Mouse (Mus musculus) midbrain, postnatal 0 days (tissue): Measurements from ENCODE around the gene Nipal1. TPM values are rescaled to one million over a fixed set of nuclear protein-coding genes. Genes with fewer than 3 reads are reported as not detected.

ENCODE experiments used
- ATAC-seq: fragments of 200-750 bp; cut with Nextera tagmentation; 2 replicates; pipeline ENCODE4 v1.8.0; 2017; ENCODE audit warnings: moderate number of reproducible peaks, mild to moderate bottlenecking, moderate TSS enrichment, moderate library complexity; ENCODE audit not compliant: low FRiP score
- DNase-seq: peaks from one replicate; pipeline ENCODE4 v3.0.0-alpha.2; 2015; ENCODE audit warnings: low spot score
- H3K27ac ChIP-seq: fragments of 300-500 bp; sonication (generic); 2 replicates; pipeline ENCODE4 v1.5.1; 2014; ENCODE audit warnings: low read depth, mild to moderate bottlenecking, low read length, mixed read lengths
- H3K27me3 ChIP-seq: fragments of 300-500 bp; sonication (generic); 2 replicates; pipeline ENCODE4 v1.6.1; 2014; ENCODE audit warnings: low read length, control low read depth, mixed read lengths; ENCODE audit not compliant: insufficient read depth
- H3K36me3 ChIP-seq: fragments of 300-500 bp; sonication (generic); 2 replicates; pipeline ENCODE4 v1.6.1; 2014; ENCODE audit warnings: low read length, control low read depth, mixed read lengths; ENCODE audit not compliant: insufficient read depth
- H3K4me1 ChIP-seq: fragments of 300-500 bp; sonication (generic); 2 replicates; pipeline ENCODE4 v1.6.1; 2014; ENCODE audit warnings: mild to moderate bottlenecking, control low read depth, antibody characterized with exemption, low read length, mixed read lengths; ENCODE audit not compliant: insufficient read depth
- H3K4me2 ChIP-seq: fragments of 300-500 bp; sonication (generic); 2 replicates; pipeline ENCODE4 v1.6.1; 2014; ENCODE audit warnings: low read depth, mild to moderate bottlenecking, low read length, mixed read lengths; ENCODE audit not compliant: poor library complexity, severe bottlenecking
- H3K4me3 ChIP-seq: fragments of 300-500 bp; sonication (generic); 2 replicates; pipeline ENCODE4 v1.5.1; 2014; ENCODE audit warnings: low read depth, mild to moderate bottlenecking, low read length, moderate library complexity
- H3K9ac ChIP-seq: fragments of 300-500 bp; sonication (generic); replicated peaks from 2 replicates; pipeline ENCODE4 v1.6.1; 2014; ENCODE audit warnings: mild to moderate bottlenecking, low read length, moderate library complexity, mixed read lengths; ENCODE audit not compliant: poor library complexity, severe bottlenecking
- H3K9me3 ChIP-seq: fragments of 300-500 bp; sonication (generic); 2 replicates; pipeline ENCODE4 v1.6.1; 2016; ENCODE audit warnings: low read length, control low read depth
- CTCF ChIP-seq: IDR thresholded peaks from 2 replicates; pipeline ENCODE4 v1.5.1; 2016; ENCODE audit warnings: antibody characterized with exemption, mild to moderate bottlenecking
- WGBS: fragments of 180-500 bp; shearing (Covaris S2); extraction: QIAGEN DNeasy Blood & Tissue Kit; methylation state at CpG from one replicate; pipeline ENCODE4 v1.1.7; 2014; 5-methylcytosine and 5-hydroxymethylcytosine counted together
- polyA plus RNA-seq: library from polyadenylated mRNA; unstranded; fragments of >200 nt; fragmentation: Nextera tagmentation; extraction: Ambion mirVana; gene quantifications from 2 replicates; pipeline ENCODE4 v1.2.1, GENCODE M21; 2015
- total RNA-seq: library from RNA; depleted of rRNA; stranded (reverse); fragments of >200 nt; gene quantifications from 2 replicates; pipeline ENCODE4 v1.2.3, GENCODE M21; 2014

The Nipal1 gene
- total and polyA plus RNA-seq, 2 experiments from 2014 or later: 0.33 to 0.55 TPM

DNA sequence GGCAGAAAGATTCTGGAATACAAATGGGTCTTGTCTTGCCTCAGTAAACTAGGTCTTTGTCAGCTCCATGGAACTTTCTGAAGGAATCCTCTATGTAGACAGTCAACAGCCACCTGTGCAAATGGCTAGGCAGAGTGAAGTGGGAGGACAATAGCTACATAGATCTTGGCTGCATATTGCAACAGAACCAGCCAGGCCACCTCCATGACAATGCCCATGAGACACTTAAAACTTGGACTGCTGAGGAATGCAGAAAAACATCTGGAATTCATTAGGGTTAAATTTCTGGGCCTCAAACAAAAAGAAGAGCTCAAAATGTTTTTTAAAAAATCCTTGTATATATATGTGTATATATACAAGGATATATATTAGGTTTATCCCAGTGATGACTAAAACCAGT is 54.6 kb downstream of the Nipal1 start:
- no peaks in the 10 kb centered on the region for H3K36me3 ChIP-seq
- no peaks in the 10 kb centered on the region for H3K9me3 ChIP-seq
- 0 out of 2 replicates have a peak, but pooled peaks cover 6% of the 10 kb centered on the region for H3K4me1 ChIP-seq
- DNase-seq: no peak
- H3K9ac ChIP-seq: no peak overlapping the region
- no peak for TF ChIP-seq CTCF
- no peaks in the 10 kb centered on the region for H3K27me3 ChIP-seq
- no peak for ATAC-seq
- no peak overlapping the region for H3K4me3 ChIP-seq
- H3K27ac ChIP-seq: no peak overlapping the region
- no peak overlapping the region for H3K4me2 ChIP-seq

DNA sequence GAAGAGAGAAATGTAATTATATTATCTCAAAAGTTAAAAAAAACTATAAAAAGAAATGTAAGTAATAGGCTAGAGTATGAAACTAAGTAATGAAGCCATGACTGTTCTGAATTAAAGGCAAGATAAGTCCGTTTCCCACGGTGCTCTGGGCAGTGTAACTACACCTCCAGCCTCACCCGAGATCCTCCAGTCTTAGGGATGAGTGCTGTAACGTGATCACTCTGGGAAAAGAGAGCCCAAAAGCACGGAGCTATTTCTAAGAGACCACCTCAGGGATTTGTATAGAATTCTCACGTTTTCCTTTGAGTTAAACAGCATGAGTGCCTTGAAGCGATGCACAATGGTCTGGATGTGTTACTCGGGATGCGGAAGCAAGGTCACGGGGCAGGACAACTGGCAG is 58.5 kb downstream of the Nipal1 start:
- H3K4me1 ChIP-seq: no peaks in the 10 kb centered on the region
- no peak overlapping the region for H3K4me2 ChIP-seq

DNA sequence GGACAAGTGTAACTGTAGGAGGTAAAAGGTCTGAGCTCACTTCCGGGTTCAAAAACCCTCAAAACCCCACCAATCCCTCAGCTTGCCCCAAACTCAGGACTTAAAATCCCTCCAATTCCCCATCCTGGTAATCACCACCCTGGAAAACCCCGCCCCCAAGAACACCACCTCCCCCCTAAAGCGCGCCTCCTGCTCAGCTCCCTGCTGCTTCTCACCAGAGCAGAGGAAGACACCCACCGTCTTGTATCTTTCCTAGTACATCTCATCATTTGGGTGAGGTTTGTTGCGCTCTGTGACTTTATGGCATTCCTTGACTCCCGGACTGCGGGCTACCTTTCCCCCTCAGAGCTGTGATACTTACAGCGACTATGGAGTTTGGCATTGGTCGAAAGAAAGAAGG is 59.1 kb downstream of the Nipal1 start:
- Histone ChIP-seq H3K9ac (no peak overlapping the region), H3K4me2 (no peak overlapping the region), H3K4me3 (no peak overlapping the region), H3K27me3 (no peaks in the 10 kb centered on the region), H3K27ac (no peak overlapping the region), H3K36me3 (no peaks in the 10 kb centered on the region), H3K9me3 (no peaks in the 10 kb centered on the region), H3K4me1 (no peaks in the 10 kb centered on the region)
- no peak for DNase-seq
- ATAC-seq: no peak
- no peak for TF ChIP-seq CTCF
- WGBS: 68% methylated on average over 10 of the region's 10 CpGs

More for the DNA sequence above, 58.5 kb downstream of the Nipal1 start:
- H3K9ac ChIP-seq: no peak overlapping the region
- no peak overlapping the region for H3K27ac ChIP-seq
- TF ChIP-seq CTCF: no peak
- no peak overlapping the region for H3K4me3 ChIP-seq
- 34% methylated on average over 10 of the region's 10 CpGs for WGBS
- no peak for ATAC-seq
- H3K9me3 ChIP-seq: no peaks in the 10 kb centered on the region
- H3K27me3 ChIP-seq: no peaks in the 10 kb centered on the region
- H3K36me3 ChIP-seq: no peaks in the 10 kb centered on the region
- no peak for DNase-seq

DNA sequence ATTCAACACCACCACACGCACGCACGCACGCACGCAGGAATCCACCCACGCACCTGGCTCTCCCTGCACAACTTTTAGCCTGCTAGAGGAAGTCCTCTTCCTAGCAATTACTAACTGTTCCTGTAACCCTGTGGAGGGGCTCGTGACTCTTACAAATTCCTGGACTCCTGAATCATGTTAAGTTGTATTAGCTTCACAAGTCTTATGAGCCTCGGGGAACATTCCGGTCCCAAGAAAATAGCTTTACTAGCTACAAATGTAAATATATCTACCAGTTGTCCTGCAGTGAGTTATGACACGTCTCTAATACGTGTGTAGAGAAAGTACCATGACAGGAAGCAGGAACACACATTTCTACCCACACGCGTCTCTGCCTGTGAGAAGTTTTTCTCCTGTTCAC is 61.9 kb downstream of the Nipal1 start:
- TF ChIP-seq CTCF: no peak
- Histone ChIP-seq H3K9ac (no peak overlapping the region), H3K27me3 (no peaks in the 10 kb centered on the region), H3K9me3 (no peaks in the 10 kb centered on the region), H3K4me1 (no peaks in the 10 kb centered on the region), H3K4me2 (no peak overlapping the region), H3K4me3 (no peak overlapping the region), H3K27ac (no peak overlapping the region), H3K36me3 (no peaks in the 10 kb centered on the region)
- ATAC-seq (no peak), DNase-seq (no peak)
- 90% methylated on average over 13 of the region's 13 CpGs for WGBS

DNA sequence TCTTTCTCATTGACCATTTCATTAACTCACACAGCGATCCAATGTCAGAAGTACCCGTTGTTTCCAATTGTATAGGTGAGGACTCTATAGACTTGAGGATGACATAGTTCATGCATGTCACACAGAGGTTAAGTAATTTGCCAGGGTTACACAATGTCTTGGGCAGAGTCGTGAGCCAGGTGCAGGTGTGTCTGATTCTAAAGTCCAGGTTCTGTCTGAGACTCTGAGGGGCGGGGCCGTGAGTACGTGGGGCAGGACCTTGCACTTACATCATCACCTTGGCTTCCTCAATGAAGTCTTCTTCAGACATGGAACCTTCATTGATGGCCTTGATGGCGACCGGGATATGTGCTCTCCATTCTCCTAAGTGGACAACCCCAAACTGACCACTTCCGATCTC is 62.4 kb downstream of the Nipal1 start:
- no peaks in the 10 kb centered on the region for H3K27me3 ChIP-seq
- no peak overlapping the region for H3K4me3 ChIP-seq
- no peaks in the 10 kb centered on the region for H3K36me3 ChIP-seq
- no peak for DNase-seq
- no peak for ATAC-seq
- H3K9ac ChIP-seq: no peak overlapping the region
- H3K9me3 ChIP-seq: no peaks in the 10 kb centered on the region
- no peak overlapping the region for H3K4me2 ChIP-seq
- no peak overlapping the region for H3K27ac ChIP-seq
- no peaks in the 10 kb centered on the region for H3K4me1 ChIP-seq
- 96% methylated on average over 9 of the region's 9 CpGs for whole genome bisulfite sequencing
- no peak for TF ChIP-seq CTCF

DNA sequence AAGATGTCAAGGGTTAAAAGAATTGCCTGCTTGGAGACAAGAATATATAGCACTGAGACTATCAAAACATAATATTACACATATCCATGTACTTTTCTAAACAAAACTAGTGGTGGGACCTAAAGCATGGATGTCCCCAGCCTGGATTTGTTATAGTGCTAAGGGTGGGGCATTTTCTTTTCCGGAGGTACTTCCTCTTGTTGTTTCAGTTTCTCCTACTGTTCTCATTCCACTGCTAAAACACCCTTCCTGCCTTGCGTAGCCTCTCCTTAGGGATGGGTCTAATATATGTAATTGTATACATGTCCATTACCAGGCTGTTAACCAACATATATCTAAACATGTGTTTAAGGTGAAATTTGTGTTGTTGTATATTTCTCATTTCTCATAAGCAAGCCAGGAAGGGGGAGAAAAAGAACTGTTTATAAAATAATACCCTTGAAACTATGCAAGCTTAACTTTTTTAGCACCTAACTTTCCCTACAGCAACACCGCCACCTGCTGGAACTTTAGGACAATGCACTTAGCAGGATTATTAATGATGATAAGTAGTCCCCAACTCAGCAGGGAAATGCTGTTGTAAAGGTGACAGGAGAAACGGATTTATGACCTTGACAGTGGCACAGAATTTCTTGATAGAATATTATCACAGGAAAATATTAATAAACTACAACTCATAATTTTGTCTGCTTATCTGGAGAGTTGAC is 63.1 kb downstream of the Nipal1 start:
- ATAC-seq: no peak
- Histone ChIP-seq H3K27ac (no peak overlapping the region), H3K9ac (no peak overlapping the region), H3K4me3 (no peak overlapping the region), H3K9me3 (no peaks in the 10 kb centered on the region), H3K4me1 (no peaks in the 10 kb centered on the region), H3K4me2 (no peak overlapping the region), H3K36me3 (no peaks in the 10 kb centered on the region), H3K27me3 (no peaks in the 10 kb centered on the region)
- peak; percentile 97 for TF ChIP-seq CTCF
- WGBS: 30% methylated on average over 4 of the region's 4 CpGs
- DNase-seq: peak; percentile 82
